Mouse (Mus musculus): Measurements from ENCODE around the gene Serpine1.
"Not testable (repeated sequence)": the region's sequence is repeated elsewhere in the genome, so short reads cannot be mapped to it uniquely, and the experiment has no call there.

Gene Serpine1

DNA sequence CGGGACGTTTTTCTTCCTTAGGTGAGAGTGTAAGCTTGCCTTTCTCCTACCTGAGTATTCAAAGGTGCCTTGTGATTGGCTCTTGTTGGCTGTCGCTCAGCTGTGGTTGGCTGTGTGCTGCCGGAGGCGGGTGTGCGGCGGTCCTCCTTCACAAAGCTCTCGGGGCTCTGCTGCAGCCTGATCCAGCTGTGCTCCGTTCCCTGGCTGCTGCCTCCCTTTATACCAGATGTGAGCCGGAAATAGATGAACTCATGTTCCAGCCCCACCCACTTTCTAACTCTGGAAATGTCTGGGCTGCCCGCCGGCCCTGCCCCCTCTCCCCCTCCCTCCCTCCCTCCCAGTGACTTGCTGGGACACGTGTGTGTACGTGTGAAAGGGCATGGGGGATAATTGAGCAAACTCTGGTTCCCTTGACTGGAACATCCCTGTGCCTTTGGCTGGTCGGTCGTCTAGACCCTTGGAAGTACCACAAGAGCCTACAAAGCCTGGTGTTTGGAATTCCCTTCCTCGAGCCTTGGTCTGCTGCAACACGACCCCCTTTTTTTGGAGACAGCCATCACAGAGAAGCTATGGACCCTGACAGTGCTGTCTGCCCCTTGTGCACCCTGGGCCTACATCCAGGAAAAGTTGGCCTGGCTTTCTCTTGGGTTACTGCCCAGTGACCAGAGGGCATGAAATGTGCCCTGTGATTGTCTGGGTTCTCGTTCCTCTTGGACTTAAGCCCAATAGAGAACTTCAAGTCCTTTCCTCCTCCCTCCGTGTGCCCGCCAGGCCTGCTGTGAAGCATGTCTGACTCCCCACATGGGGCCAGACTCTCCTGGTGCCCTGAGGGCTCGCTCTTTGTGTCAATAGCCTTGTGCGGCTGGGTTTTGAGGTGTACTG, at the start of gene Serpine1:
TSS of gene Serpine1 (minus strand) at position 190 of the 882 bp plus-strand sequence.
- DNase-seq: peak; percentile 12 to 23

DNA sequence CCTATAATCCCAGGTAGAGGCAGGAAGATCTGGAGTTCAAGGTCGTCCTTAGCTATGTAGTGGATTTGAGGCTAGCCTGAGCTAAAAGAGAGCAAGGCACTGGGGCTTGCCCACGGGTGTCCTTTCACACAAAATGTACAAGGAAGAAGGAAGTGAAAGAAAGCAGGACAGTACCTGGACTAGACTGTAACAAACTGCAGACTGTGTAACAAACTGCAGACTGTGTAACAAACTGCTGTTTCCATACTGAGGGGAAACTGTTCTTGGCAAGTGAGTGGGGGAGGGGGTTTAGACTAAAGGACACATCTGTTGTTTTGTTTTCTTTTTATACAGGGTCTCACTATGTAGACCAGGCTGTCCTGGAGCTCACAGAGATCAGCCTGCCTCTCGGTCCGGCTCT, 49.2 kb upstream of the Serpine1 start:
- DNase-seq: no peak

DNA sequence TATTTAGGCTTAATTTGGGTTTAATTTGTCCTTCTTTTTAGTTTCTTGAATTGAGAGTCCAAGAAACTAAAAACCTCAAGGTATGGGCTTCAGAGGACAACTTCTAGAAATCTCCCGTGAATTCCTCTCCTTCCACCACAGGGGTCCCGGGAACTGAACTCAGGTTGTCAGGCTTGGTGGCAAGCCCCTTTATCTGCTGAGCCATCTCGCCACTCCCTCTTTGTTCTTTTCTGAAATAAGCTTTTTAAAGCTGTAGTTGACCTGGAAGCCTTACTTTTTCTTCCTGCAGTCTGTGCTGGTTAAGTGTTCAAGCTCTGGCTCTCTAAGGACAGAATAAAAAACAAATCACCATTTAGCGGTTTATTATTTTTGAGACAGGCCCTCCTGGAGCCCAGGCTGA, 46.8 kb upstream of the Serpine1 start:
- DNase-seq: no peak

DNA sequence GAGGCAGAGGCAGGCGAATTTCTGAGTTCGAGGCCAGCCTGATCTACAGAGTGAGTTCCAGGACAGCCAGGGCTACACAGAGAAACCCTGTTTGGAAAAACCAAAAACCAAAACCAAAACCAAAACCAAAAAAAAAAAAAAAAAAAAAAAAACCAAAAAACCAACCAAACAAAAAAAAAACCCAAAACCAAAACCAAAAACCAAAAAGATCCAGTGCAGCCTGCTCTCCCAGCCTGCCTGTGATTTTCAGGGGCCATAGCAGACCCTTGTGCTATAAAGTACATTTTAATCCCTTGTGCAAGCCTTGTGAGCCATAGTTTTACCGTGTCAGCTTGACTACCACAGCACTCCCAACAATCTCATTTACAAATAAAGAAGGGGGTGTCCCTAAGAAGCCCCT, 45.9 kb upstream of the Serpine1 start:
- DNase-seq: not testable (repeated sequence)

DNA sequence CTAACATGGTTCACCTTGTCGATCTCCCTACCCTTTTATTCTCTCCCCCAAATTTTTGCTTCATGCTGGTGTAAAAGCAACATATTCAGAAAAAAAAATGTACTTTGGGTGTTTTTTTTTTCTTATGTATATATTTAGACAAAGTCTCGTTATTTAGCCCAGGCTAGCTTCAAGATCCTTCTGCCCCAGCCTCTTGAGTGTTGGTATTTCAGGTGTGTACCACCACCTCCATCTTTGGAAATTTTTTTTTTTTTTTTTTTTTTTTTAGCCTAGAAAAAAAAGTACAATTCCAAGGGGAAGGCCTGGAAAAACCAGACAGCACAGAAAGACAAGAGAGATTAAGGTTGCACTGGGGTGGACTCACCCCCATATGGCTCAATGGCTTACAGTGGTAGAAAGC, 44.9 kb upstream of the Serpine1 start:
- no peak for DNase-seq

DNA sequence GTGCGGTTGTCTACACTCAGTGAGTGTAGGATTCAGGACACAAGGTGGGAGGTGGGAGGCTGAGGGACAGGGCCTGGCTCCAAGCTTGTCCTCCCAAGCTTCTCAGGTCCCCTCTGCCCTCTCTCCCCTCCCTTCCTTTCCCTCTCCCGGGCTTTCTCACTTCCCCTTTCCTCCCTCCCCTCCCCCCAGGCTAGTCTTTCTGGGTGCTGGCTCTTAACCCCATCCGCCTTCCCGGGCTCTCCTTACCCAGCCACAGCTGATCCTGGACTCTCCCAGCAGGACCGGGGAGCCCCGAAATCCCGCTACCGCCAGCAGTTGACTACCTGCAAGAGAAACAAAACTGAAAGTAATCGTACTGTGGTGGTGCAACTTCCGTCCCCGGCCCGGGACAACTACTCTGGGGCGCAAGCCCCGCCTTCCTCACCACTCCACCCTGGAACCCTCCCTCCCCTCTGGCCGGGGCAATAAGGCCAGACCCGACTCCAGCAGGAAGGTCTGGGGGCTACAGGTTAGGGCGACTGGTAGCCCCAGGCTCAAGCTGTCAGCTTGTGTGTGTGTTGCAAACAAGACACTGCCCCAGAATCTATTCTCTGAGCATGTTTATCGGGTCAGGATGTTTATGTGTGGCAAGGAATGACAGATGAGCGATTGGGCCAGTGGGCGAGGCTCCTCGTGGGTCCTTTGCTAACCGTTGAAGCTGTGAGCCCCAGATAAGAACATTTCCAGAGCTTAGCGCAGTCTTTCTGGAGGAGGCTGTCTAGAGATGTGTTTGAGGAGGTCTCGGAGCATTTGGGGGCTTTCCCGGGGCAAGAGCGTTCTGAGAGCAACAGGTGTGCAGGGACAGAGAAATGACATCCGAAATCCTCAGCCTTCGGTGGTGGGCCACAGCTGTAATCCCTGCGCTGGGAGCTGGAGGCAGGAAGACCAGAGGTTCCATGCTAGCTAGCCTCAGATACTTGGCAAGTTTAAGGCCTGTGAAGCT, 44.1 kb upstream of the Serpine1 start, which contains the start of gene Trim56:
TSS of gene Trim56 (minus strand) at position 344 of the 982 bp plus-strand sequence.
- peak; percentile 83 to 85 for DNase-seq

DNA sequence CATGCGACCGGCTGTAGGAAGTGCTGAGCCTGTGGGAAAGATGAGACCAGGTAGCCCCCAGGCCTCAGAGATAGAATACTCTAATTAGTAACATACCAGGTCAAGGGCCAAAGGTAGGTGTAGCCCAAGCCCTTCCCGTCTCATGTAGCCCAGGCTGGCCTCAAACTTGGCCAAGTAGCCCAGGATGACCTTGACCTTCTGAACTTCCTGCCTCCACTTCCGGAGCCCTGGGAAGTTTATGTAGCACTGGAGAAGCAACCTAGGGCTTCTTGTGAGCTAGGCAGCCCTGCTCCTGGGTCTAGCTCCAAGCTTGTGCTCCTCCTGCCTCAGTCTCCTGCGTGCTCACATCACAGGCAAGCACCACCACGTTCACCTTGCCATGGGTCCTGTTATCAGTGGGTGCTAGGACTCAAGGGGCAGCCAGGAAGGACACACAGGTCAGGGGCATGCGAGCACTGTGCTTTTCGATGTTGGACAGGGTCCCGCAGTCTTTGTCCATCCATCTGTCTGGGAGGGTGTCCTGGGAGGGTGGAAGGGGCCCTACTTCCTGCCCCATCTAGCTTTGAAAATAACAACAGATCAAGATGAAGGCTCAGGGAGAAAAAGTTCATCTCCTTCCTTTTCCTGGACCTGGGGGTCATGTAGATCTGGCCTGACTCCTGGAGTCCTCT, 43.0 kb upstream of the Serpine1 start:
- DNase-seq: no peak

DNA sequence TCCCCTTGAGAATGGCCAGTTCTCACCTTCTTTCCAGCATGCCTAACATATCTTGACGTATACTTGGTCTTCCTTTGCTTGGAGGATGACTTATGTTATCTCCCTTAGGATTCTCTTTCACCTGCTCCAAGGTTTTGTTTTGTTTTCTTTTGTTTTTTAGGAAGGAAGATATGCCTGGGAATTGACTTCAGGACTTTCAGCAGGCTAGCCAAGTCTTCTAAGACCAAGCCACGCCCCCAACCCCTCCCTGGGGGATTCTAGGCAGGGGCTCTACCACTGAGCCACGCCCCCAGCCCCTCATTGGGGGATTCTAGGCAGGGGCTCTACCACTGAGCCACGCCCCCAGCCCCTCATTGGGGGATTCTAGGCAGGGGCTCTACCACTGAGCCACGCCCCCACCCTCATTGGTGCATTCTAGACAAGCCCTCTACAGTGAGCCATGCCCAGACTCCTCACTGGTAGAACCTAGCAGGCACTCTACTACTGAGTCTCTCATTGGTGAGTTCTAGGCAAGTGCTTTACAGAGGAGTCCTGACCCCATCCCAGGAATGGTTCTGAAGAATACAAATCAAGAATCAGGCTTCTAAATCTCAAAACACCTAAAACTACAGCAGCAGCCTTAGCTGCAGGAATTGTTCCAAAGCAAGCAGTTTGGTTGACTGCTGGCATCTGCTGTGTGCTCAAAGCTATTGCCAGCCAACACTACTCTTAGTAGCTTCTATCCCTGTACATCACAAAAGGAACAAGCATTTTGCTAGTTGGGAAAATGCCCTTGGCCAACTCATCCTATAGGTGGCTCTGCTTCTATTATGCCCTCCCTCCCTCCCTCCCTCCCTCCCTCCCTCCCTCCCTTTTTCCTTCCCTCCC, 39.7 kb upstream of the Serpine1 start:
- DNase-seq: no peak

DNA sequence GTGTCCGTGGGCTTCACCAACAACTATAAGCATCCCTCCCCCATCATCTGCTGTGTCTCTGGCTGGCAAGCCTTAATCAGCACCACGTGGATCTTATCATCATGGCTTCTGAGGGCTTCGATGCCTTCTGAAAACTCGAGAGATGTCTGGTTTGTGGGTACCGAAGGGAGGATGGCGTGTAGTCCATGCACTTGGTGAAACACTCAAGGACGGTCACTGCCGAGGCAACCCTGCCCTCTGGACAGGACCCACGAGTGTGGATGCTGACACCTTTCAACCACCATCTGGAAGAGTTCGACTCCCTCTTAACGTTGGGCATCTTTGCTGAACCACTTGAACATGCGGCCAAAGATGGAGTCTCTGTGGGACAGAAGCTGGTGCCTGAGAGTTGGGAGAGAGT, 38.8 kb upstream of the Serpine1 start:
- DNase-seq: no peak

DNA sequence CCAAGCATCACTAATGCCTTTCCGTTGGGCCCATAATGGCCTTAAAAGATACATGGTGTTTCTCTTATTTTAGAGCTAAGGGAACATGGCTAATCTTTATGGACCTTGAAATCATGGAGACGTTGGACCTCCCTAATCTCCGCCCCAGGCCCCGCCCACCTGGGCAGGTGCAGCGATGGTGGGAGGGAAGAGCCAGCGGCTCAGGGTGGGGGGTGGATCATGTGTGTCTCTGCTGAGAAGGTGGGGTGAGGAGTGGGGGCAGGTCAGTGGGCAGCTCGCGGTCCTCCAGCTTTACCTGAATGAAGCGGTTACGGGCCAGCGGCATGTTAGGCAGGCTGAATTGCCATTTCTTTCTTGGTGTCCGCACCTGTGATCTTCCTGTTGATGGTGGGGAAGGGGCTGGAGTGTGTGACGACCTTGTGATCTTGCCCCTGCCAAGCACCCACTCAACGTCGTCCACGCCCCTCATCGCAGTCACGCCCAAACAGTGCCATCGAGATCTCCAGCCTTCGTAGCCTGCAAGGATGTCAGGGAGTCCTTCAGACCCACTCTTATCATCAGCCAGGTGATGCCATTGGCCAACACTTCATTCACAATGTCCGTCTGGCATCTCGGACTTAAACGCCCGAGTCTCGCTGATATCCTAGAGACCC, 38.0 kb upstream of the Serpine1 start:
- no peak for DNase-seq

DNA sequence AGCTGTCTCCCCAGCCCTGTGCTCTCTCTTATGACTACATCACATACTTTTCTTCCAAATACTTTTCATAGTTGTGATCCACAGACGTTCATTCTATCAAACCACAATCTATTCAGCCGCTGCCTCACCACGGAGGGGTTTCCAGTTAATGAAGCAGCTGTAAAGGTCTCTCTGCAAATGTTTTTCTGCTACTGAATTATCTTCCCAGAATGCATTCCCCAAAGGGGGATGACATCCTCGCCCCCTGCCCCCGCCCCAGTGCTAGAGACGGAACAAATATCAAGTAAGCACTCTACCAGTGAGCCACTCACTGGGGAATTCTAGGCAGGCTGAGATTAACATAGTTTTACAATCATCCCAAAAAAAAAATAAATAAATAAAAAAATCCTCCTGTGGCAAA, 36.0 kb upstream of the Serpine1 start:
- DNase-seq: no peak

DNA sequence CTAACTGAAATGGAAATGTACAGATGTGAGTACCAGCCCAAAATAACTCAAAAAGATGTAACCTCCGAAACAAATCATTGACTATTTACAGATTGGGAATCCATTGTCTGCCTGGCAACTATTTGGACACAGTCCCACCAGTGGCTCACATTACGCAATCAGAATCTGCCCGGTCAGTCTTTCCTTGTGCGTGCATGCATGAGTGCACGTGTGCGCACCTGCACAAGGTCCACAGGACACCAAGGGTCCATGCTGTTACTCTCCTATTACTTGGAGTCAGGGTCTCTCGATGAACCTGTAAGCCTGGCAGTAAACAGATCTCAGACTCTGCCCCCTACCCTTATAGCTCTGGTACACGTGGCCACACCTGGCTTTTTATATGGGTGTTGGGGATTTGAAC, 35.6 kb upstream of the Serpine1 start:
- no peak for DNase-seq

DNA sequence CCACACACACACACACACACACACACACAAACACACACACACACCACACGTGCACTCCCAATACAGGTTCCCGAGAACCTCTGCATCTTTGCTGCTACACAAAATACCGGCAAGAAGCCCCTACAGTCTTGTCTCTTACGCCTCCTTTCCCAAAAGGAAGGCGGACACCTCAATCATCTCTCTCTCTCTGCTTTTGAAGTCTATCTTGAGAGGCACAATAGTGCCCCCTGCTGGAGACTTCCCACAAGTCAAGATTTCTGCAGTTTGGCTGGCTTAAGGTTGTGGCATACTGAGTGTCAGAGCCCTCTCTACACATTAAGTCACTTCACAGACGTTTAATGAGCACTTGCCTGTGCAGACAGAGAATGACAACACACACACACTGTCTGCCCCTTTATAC, 35.0 kb upstream of the Serpine1 start:
- peak; percentile 77 for DNase-seq

DNA sequence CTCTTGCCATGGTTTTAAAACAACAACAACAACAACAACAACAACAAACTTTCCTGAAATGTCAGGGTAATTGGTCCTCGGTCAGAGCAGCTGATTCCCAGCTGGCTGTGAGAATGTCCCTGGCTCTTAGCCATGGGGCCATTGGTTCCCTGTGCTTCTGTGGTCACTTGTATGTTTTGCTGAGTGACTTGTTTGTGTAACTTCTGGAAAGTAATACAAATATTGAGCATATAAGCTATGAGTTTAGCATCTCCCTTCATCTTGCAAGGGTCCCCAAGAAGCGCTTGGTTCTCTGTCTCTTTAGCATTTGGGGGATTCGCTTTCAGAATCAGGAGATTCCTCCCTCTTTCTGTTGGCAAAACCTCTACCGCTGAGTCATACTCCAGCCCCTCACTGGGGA, 34.4 kb upstream of the Serpine1 start:
- DNase-seq: no peak

DNA sequence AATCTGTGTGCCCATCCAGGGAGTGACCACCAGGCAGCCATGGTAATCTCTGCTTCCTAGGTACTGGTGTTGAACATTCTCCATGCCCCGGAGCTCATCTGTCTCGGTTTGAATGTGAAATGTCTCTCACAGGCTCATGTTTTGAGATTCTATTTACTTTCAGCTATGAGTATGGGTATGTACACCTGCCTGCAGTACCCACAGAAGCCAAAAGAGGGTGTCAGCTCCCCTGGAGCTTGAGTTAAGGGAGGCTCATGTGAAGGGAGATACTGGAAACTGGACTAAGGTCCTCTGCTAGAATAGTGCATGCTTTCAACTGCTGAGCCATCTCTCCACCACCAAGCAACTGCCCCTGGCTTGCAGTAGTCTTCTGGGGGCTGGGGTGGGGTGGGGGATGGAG, 31.9 kb upstream of the Serpine1 start:
- no peak for DNase-seq

DNA sequence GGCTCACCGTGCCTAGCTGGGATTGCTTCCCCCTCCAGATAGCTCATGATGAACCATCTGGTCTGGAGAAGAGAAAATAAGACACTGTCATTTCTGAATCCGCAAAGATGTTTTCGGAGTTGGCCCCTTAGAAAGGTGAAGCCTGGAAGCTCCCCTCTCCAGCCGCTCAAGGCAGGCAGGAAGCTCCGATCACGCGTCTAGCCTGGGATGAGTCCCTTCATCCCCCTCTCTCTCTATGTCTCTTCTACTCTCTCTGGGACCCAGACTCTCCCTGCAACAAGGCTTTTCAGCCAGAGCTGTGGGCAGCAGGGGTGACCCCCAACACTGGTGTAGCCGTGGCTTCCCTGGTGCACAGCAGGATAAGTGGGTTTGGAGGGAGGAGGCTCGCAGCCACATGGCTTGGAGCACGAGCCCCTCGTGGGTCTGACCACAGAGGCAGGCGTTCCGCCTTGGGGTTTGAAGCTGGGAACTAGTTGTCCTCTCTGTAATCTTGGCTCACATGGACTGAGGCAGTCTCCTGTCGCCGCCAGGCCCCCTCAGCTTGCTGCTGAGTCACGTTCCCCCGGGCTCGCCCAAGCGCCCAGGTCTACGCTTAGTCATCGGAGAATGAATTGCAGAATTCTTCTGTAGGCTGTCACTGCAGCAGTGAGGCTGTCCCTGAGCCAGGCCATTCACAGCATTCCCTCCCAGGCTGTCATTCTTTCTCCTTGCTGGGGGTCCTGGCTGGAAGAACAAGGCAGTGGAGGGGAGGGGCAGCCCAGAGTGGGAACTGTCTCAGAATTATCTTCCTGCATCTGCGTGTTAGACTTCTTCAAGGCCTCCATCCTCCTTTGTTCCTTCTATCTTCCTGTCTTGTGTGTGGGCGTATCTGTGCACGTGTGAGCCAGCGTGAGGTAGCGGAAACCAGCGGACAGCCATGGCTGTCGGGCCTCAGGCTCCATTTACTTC, 30.8 kb upstream of the Serpine1 start:
- DNase-seq: no peak

DNA sequence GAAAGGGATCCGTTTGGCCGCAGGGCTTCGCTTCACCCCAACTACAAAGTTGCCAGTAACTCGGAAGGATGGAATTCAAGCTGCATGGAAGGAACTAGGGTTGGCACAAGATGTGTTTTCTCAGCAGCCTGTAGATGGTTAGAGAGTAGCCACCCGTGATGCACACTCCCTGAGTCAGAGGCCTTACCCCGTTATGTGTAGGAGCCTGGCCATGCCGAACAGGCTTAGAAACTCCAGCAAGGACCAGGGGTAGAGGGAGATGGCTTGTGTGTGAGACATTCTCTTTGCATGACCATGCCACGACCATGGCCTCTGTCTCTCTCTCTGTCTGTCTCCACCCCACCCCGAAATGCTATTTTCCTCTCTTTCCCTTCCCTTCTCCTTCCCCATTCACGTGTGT, 30.0 kb upstream of the Serpine1 start:
- no peak for DNase-seq

DNA sequence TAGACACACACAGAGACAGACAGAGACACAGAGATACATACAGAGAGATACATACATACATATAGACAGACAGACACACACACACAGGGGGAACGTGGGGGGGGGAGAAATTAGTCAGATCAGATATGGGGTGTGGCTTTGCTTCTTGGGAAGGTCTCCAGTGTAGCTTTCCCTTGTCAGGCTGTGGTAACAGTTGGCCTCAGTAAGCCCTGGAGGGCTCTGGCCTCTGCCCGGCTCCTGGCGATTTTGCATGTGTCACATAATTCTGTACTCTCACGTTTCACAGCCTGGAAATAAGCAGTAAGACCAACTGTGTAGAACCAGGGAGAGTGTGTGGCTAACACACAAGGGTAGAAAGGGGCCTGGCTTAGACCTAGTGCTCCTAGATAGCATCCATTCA, 28.6 kb upstream of the Serpine1 start:
- DNase-seq: no peak

DNA sequence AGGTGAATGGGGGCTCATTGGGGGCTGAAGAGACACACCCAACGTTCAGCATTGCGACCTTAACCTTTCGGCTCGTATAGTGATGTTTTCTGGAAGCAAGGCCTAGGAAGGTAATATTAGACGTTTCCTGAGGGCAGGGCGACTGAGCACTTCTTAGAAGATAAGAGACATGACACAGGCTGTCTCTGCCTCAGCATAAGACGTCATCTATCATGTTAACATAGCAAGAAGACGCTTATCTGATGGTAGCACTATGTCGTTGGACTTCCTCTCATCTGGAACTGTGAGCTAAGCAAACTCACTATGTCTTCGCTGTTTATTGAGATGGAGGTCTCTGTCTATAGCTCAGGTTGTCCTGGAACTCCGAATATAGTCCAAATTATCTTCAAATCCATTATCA, 26.4 kb upstream of the Serpine1 start:
- DNase-seq: no peak

DNA sequence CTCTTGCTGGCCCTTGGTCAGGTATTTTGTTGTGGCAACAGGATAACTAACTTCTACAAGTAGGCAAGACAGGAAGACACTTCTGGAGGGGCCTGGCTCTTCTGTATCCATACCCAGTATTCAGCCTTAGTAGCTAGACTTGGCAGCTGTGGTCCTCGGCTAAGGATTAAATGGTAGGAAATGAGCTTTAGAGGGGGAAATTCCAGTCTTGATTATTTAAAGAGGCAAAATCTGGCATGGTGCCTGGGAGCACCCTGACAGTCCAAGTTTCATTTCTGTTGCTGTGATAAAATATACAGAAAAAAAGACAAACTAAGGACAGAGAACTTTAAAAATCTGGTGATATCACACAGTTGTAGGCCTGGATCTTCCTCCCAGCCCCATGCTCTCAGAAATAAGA, 24.0 kb upstream of the Serpine1 start:
- no peak for DNase-seq

Measured in B cell, adult 2 months (primary cell).